Mouse (Mus musculus): ENCODE results near the gene Casq2. TPM values are rescaled to one million over a fixed set of nuclear protein-coding genes. Genes with fewer than 3 reads are reported as not detected.
"Not testable (repeated sequence)": the region's sequence is repeated elsewhere in the genome, so short reads cannot be mapped to it uniquely, and the experiment has no call there.

The Casq2 gene
- total and polyA plus RNA-seq, 3 experiments, result 361 to 848 (median 833) TPM

DNA sequence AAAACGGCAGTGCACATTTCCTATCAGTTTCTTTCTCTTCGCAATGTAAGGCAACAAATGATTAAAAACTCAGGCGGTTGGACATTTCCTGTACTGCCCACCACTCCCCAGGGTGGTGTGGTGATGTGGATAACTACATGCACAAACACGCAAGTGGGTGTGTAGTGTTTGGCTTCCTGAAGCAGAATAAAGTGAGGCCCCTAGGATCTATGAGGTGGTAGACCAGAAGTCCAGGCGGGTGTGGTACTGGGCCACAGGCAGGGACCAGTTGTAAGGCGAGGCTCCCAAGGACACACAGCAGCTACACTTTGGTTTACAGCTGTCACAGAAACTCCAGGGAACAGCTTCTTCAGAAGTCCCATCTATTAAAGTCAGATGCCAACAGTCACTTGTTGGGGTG is 71.4 kb downstream of the Casq2 start:
- TF ChIP-seq CTCF (IDR thresholded peaks at IDR 0.05), result no peak
- TF ChIP-seq POLR2A (IDR thresholded peaks at IDR 0.05; ENCODE audit: insufficient read depth, low read depth, low read length), result no peak
- no peak for TF ChIP-seq EP300 (IDR thresholded peaks at IDR 0.05; ENCODE audit: insufficient read depth, low read depth, low read length)
- WGBS, result 69% methylated on average over 6 of the region's 6 CpGs
- intact Hi-C loops (cut with DNase I), result no loop called here
- no peak for DNase-seq
- H3K4me1 ChIP-seq (ENCODE audit: control insufficient read depth, insufficient read depth, low read length), result peaks cover 1% of the 10 kb centered on the region; the same call in 1 of the 2 replicates
- no peaks in the 10 kb centered on the region for H3K36me3 ChIP-seq (ENCODE audit: control insufficient read depth, insufficient read depth, low read length)
- H3K27ac ChIP-seq, result no peak overlapping the region
- no peaks in the 10 kb centered on the region for H3K79me2 ChIP-seq (replicated peaks; ENCODE audit: control insufficient read depth, insufficient read depth, low read length)
- no peak overlapping the region for H3K4me3 ChIP-seq
- no peak overlapping the region for H3K9ac ChIP-seq (ENCODE audit: low read depth, low read length)
- H3K27me3 ChIP-seq (ENCODE audit: control insufficient read depth, insufficient read depth, low read length), result no peaks in the 10 kb centered on the region

DNA sequence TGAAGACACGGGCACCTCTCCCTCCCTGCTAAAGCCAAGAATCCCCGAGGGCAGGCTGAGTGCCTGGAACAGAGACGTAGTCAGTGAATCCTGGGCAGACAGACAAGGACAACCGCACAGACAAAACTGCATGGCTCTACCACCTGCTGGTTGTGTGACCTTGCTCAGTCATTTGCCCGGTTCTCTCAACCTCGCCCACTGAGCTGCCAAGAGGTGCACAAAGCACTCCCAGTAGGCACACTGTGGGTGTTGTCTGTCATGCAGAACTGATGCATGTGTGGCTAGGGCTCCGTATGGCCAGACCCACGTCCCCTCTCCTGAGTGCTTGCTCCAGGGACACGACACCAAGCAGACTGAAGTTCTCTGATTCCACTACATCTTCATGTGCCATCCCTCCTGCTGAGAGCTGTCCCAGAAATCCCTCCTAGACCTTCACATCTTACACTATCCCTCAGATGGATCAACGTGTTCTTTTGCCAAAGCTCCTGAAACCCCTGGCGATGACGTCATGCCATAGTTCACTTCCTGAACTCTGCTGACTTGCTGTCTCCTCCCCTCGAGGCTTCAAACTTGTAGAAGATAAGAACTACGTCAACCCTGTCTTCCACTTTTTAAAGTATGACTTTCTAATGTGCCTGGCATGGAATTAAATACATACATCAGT is 72.7 kb downstream of the Casq2 start:
- no peak for DNase-seq
- 71% methylated on average over 14 of the region's 14 CpGs for WGBS
- H3K4me1 ChIP-seq (ENCODE audit: control insufficient read depth, insufficient read depth, low read length), result peaks cover 1% of the 10 kb centered on the region; the same call in 1 of the 2 replicates
- no peaks in the 10 kb centered on the region for H3K36me3 ChIP-seq (ENCODE audit: control insufficient read depth, insufficient read depth, low read length)
- no peak overlapping the region for H3K27ac ChIP-seq
- TF ChIP-seq EP300 (IDR thresholded peaks at IDR 0.05; ENCODE audit: insufficient read depth, low read depth, low read length) (no peak), POLR2A (IDR thresholded peaks at IDR 0.05; ENCODE audit: insufficient read depth, low read depth, low read length) (no peak), CTCF (IDR thresholded peaks at IDR 0.05) (no peak)
- H3K27me3 ChIP-seq (ENCODE audit: control insufficient read depth, insufficient read depth, low read length), result no peaks in the 10 kb centered on the region
- H3K79me2 ChIP-seq (replicated peaks; ENCODE audit: control insufficient read depth, insufficient read depth, low read length), result no peaks in the 10 kb centered on the region
- H3K9ac ChIP-seq (ENCODE audit: low read depth, low read length), result no peak overlapping the region
- intact Hi-C loops (cut with DNase I), result no loop called here
- H3K4me3 ChIP-seq, result no peak overlapping the region

DNA sequence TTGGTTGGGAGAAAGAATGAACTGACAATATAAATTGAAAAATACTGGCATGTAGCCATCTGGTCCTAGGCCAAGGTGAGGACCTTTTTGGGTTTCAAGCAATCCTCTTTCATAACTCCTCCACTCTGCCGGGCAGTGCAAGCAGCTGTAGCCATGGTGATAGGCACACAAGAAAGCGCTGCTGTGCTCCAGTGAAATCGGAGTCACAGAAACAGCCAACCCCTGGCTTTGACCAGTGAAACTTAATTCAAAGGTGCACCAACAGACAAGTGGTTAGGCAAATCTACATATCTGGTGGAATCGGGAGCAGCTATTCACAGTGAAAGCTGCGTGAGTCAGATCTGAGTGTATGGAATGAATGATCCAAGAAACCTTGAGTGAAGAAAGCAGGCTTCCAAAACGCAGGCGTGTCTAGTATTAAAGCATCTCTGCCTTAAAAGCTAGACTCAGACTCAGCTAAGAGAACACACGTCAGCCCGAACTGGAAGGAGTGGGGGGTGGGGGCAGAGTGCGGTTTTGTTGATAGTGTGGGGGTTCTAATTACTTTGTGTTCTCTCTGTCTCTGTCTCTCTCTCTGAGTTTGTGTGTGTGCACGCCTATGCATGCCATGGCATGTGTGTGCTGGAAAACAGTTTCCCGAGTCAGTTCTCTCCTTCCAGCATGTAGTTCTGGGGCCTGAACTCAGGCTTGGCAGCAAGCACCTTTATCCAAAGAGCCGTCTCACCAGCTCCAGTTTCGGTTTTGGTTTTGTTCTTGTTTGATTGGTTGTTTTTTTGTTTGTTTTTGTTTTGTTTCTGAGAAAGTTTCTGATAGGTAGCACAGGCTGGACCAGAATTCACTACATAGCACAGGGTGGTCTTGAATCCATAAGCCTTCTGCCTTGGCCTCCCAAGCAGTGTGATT is 73.5 kb downstream of the Casq2 start:
- H3K36me3 ChIP-seq (ENCODE audit: control insufficient read depth, insufficient read depth, low read length), result no peaks in the 10 kb centered on the region
- intact Hi-C loops (cut with DNase I), result no loop called here
- no peaks in the 10 kb centered on the region for H3K27me3 ChIP-seq (ENCODE audit: control insufficient read depth, insufficient read depth, low read length)
- TF ChIP-seq EP300 (IDR thresholded peaks at IDR 0.05; ENCODE audit: insufficient read depth, low read depth, low read length) (no peak), POLR2A (IDR thresholded peaks at IDR 0.05; ENCODE audit: insufficient read depth, low read depth, low read length) (no peak), CTCF (IDR thresholded peaks at IDR 0.05) (no peak)
- no peak overlapping the region for H3K9ac ChIP-seq (ENCODE audit: low read depth, low read length)
- 59% methylated on average over 14 of the region's 14 CpGs for WGBS
- no peak overlapping the region for H3K27ac ChIP-seq
- peaks cover 1% of the 10 kb centered on the region; the same call in 1 of the 2 replicates for H3K4me1 ChIP-seq (ENCODE audit: control insufficient read depth, insufficient read depth, low read length)
- peak in 1 of 2 experiments; percentile 42 for DNase-seq
- H3K79me2 ChIP-seq (replicated peaks; ENCODE audit: control insufficient read depth, insufficient read depth, low read length), result no peaks in the 10 kb centered on the region
- H3K4me3 ChIP-seq, result no peak overlapping the region

DNA sequence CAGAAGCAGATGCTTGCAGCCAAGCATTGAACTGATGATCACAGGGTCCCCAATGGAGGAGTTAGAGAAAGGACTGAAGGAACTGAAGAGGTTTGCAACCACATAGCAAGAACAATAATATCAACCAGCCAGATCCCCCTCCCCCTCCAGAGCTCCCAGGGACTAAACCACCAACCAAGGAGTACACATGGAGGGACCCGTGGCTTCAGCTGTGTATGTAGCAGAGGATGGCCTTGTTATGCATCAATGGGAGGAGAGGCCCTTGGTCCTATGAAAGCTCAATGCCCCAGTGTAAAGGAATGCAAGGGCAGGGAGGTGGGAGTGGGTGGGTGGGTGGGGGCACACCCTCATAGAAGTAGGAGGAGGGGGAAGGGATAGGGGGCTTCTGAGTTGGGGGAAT is 77.6 kb downstream of the Casq2 start:
- H3K27me3 ChIP-seq (ENCODE audit: control insufficient read depth, insufficient read depth, low read length); H3K36me3 ChIP-seq (ENCODE audit: control insufficient read depth, insufficient read depth, low read length); H3K27ac ChIP-seq; H3K79me2 ChIP-seq (replicated peaks; ENCODE audit: control insufficient read depth, insufficient read depth, low read length); H3K4me1 ChIP-seq (ENCODE audit: control insufficient read depth, insufficient read depth, low read length); intact Hi-C loops (cut with DNase I); H3K4me3 ChIP-seq; H3K9ac ChIP-seq (ENCODE audit: low read depth, low read length); DNase-seq: not testable (repeated sequence)
- WGBS, result 90% methylated on average over 1 of the region's 1 CpGs

DNA sequence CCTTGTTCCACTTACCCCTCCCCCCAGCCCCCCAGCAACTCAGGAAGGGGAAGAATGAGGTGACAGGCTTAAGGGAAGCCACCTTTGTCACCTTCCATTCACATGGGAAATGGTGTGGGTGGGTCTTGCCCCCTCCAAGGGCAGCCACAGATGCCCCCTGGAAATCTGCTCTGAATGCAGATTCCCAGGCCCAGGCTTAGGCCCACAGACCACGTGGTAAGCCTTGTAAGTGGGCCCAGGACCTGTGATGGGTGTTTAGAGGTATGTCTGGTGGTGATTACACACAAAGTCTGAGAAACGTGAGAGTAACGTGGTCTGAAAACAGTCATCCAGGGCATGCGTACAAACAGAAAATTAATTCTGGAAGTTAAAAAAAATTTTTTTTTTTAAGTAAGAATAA is 78.7 kb downstream of the Casq2 start:
- no peak for DNase-seq
- H3K27ac ChIP-seq, result no peak overlapping the region
- WGBS, result 77% methylated on average over 4 of the region's 4 CpGs
- TF ChIP-seq EP300 (IDR thresholded peaks at IDR 0.05; ENCODE audit: insufficient read depth, low read depth, low read length) (no peak), CTCF (IDR thresholded peaks at IDR 0.05) (no peak), POLR2A (IDR thresholded peaks at IDR 0.05; ENCODE audit: insufficient read depth, low read depth, low read length) (no peak)
- H3K36me3 ChIP-seq (ENCODE audit: control insufficient read depth, insufficient read depth, low read length), result no peaks in the 10 kb centered on the region
- no peak overlapping the region for H3K4me3 ChIP-seq
- peaks cover 5% of the 10 kb centered on the region for H3K4me1 ChIP-seq (ENCODE audit: control insufficient read depth, insufficient read depth, low read length)
- intact Hi-C loops (cut with DNase I), result no loop called here
- H3K27me3 ChIP-seq (ENCODE audit: control insufficient read depth, insufficient read depth, low read length), result no peaks in the 10 kb centered on the region
- no peak overlapping the region for H3K9ac ChIP-seq (ENCODE audit: low read depth, low read length)
- H3K79me2 ChIP-seq (replicated peaks; ENCODE audit: control insufficient read depth, insufficient read depth, low read length), result no peaks in the 10 kb centered on the region
